Mouse (Mus musculus) liver, embryonic 11.5 days (tissue): ENCODE measurements at regions not wholly inside any gene's neighbourhood (a gene's known extent, or its start where the extent isn't known, plus 50 kb on each side); places are given as distances from the start of the nearest gene placed in this dataset.

Source experiments
- ATAC-seq: fragments of 200-750 bp; cut with Nextera tagmentation; replicated peaks from 2 replicates; pipeline ENCODE4 v1.8.0; 2017; ENCODE audit warnings: moderate number of reproducible peaks, mild to moderate bottlenecking, moderate TSS enrichment, moderate library complexity; ENCODE audit not compliant: low FRiP score
- DNase-seq: peaks from one replicate; pipeline ENCODE4 v3.0.0-alpha.2; 2017; ENCODE audit warnings: low spot score
- H3K27ac ChIP-seq: fragments of 300-500 bp; sonication (generic); 2 replicates; pipeline ENCODE4 v1.5.1; 2014; ENCODE audit warnings: mild to moderate bottlenecking, low read depth, low read length, control low read depth
- H3K27me3 ChIP-seq: fragments of 300-500 bp; sonication (generic); replicated peaks from 2 replicates; pipeline ENCODE4 v1.6.1; 2014; ENCODE audit warnings: low read length, mixed read lengths; ENCODE audit not compliant: control insufficient read depth, insufficient read depth
- H3K36me3 ChIP-seq: fragments of 300-500 bp; sonication (generic); 2 replicates; pipeline ENCODE4 v1.6.1; 2014; ENCODE audit warnings: mild to moderate bottlenecking, low read length, moderate library complexity, mixed read lengths; ENCODE audit not compliant: control insufficient read depth, insufficient read depth
- H3K4me1 ChIP-seq: fragments of 300-500 bp; sonication (generic); replicated peaks from 2 replicates; pipeline ENCODE4 v1.6.1; 2014; ENCODE audit warnings: low read length, mixed read lengths; ENCODE audit not compliant: control insufficient read depth, insufficient read depth
- H3K4me2 ChIP-seq: fragments of 300-500 bp; sonication (generic); 2 replicates; pipeline ENCODE4 v1.6.1; 2014; ENCODE audit warnings: mild to moderate bottlenecking, control low read depth, moderate library complexity
- H3K4me3 ChIP-seq: fragments of 300-500 bp; sonication (generic); 2 replicates; pipeline ENCODE4 v1.5.1; 2014; ENCODE audit warnings: low read depth, low read length, control low read depth
- H3K9ac ChIP-seq: fragments of 300-500 bp; sonication (generic); 2 replicates; pipeline ENCODE4 v1.6.1; 2014; ENCODE audit warnings: low read depth, low read length, control low read depth
- H3K9me3 ChIP-seq: fragments of 300-500 bp; sonication (generic); 2 replicates; pipeline ENCODE4 v1.6.1; 2016; ENCODE audit warnings: low read length, inconsistent platforms, mixed read lengths; ENCODE audit not compliant: control insufficient read depth
- WGBS: fragments of 180-500 bp; shearing (Covaris S2); extraction: QIAGEN DNeasy Blood & Tissue Kit; methylation state at CpG from one replicate; pipeline ENCODE4 v1.1.7; 2014; 5-methylcytosine and 5-hydroxymethylcytosine counted together

DNA sequence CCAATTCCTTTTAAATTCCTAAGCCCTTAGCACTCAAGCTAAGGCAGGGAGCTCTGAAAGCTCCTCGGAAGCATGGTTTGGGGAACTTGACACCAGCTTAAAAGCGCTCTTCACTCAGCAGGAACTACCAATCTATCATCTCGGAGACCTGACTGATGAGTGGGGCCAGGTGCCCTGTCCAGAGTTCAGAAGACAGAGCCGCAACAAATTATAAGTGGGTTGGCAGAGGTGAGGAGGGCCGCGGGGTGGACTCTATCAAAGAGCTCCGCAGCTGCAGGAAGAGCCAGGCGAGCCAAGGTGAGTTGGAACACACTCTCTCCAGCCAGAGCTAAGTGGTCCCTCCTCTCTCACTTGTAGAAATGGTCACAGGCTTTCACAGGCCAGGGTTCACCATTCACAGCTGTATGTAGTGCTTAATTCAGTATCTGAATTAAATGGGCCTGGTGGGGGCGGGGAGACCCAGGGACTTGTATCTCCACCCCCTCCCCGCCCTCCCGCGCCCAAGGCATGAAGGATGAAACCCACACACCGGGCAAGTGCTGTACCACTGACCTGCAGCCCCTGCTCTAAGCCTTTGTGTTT is 180.8 kb downstream of the Stim2 start:
- Histone ChIP-seq H3K27ac (no peak overlapping the region), H3K4me1 (0 out of 2 replicates have a peak, but pooled peaks cover 2% of the 10 kb centered on the region), H3K27me3 (no peaks in the 10 kb centered on the region), H3K36me3 (no peaks in the 10 kb centered on the region), H3K9me3 (no peaks in the 10 kb centered on the region), H3K9ac (no peak overlapping the region), H3K4me2 (no peak overlapping the region), H3K4me3 (no peak overlapping the region)
- DNase-seq (no peak), ATAC-seq (no peak)
- 51% methylated on average over 13 of the region's 13 CpGs for WGBS

DNA sequence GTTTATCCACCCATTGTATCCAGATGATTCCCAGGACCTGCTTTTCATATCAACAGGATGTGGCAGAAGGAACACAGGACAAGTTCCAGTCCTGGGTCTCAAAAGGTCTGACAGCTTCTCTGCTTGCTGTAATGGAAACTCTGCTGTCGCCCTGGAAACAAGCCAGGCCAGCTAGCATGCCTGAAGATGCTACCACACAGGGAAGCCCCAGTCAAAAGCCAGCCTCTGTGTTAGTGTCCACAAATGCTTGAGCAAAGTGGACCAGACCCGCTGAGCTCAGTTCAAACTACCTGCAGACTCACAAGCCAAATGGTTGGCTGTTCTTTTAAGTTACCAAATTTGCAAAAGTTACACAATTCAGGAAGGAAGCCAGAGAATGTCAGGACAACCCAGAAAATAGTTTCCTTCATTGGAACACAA is 181.9 kb downstream of the Stim2 start:
- Histone ChIP-seq H3K9ac (no peak overlapping the region), H3K4me3 (no peak overlapping the region), H3K9me3 (no peaks in the 10 kb centered on the region), H3K27ac (no peak overlapping the region; the same call in 1 of the 2 replicates), H3K27me3 (no peaks in the 10 kb centered on the region), H3K4me1 (0 out of 2 replicates have a peak, but pooled peaks cover 2% of the 10 kb centered on the region), H3K4me2 (no peak overlapping the region), H3K36me3 (no peaks in the 10 kb centered on the region)
- DNase-seq (no peak), ATAC-seq (no peak)
- 59% methylated on average over 2 of the region's 2 CpGs for WGBS

DNA sequence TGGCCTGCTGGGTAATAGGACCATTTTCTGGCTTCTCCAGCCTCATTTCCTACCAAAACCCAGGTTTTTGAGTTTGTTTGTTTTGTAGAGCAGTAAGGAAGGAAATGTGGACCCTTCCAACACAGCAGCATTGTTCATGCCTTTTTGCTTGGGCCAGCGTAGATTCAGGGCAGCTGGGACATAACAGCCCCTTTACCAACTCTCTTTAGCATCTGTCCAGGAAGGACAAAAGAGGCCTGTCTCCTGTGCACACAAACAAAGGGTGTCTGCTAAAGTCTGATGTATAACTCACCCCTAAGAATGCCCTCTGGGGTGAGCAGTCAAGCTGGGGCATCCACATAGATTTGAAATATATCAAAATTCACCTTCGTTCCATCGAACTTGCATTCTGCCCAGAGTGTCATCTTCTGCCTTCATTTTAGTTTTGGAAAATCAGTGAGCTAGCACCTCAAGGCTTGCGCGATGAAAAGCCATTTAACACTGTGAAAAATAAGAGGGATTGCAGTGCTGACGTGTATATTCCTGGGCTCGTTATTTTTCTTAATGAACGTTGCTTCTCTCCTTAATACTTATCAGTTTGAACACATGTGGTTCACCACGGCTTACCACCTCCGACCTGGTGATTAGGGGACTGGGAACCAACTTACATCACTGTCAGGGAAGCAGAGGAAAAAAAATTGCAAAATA is 182.5 kb downstream of the Stim2 start:
- Histone ChIP-seq H3K4me2 (no peak overlapping the region), H3K9me3 (no peaks in the 10 kb centered on the region), H3K36me3 (no peaks in the 10 kb centered on the region), H3K27me3 (no peaks in the 10 kb centered on the region), H3K4me3 (no peak overlapping the region), H3K4me1 (0 out of 2 replicates have a peak, but pooled peaks cover 2% of the 10 kb centered on the region), H3K9ac (no peak overlapping the region), H3K27ac (no peak overlapping the region; the same call in 1 of the 2 replicates)
- ATAC-seq (no peak), DNase-seq (no peak)
- 46% methylated on average over 10 of the region's 10 CpGs for WGBS

DNA sequence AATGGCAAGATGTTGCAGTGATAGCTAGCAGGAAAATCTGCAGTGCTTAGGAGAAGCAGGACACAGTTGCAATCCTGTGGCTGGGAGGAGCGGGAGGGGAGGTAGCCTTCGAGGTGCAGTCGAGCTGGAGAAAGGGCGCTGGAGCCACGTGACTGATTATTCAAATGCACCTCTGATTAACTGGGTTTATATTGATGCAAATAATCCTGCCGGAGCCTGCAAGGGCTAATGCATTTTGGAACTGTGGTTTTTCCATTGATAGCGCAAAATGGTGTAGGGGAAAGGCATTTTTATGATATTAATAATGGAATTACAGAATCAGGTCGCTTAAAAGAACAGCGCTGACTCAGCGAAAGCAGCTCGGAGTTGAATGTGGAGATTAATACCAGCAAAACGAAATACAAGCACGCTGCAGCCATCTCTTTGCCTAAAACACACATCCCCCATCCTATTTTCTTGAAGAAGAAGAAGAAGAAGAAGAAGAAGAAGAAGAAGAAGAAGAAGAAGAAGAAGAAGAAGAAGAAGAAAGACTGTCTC is 183.1 kb downstream of the Stim2 start:
- Histone ChIP-seq H3K27ac (no peak overlapping the region), H3K9me3 (no peaks in the 10 kb centered on the region), H3K9ac (no peak overlapping the region), H3K4me1 (0 out of 2 replicates have a peak, but pooled peaks cover 2% of the 10 kb centered on the region), H3K36me3 (no peaks in the 10 kb centered on the region), H3K4me3 (no peak overlapping the region), H3K27me3 (no peaks in the 10 kb centered on the region), H3K4me2 (no peak overlapping the region)
- DNase-seq (no peak), ATAC-seq (no peak)
- 31% methylated on average over 13 of the region's 13 CpGs for WGBS

DNA sequence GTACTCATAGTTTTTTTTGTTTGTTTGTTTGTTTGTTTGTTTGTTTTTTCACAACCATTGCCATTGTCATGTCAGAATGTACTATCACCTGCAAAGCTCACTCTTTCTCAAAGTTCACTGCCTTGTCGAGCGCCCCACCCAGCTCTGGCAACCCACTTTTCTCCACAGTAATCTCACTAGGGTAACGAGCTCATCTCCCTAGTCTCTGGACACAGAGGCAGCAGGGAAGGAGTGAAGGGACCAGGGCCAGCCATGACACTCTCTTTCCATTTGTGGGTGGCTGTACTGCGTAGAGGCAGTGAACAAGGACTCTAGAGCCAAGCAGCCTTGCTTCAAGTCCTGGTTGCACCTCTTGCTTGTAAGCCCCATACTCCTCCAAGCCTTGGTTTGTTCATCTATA is 184.5 kb downstream of the Stim2 start:
- H3K4me1 ChIP-seq, result 0 out of 2 replicates have a peak, but pooled peaks cover 2% of the 10 kb centered on the region

DNA sequence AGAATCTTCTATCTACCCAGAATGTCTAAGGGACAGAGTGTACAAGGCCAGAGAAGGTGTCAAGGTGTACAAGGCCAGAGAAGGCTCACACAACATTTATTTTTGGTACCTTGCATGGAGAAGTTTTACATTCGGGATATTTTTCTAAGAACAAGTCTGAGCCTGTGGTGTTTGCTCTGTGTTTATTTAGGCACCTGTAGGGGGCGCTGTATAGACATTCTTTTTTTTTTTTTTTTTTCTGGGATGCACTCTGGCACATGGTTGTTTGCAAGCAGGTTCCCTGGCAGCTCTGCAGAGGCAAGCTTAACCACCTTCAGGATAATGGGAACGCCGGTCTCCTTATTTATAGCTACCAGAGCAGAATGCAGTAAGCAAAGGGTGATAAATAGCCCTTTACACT is 187.4 kb downstream of the Stim2 start:
- Histone ChIP-seq H3K4me3 (no peak overlapping the region), H3K9me3 (no peaks in the 10 kb centered on the region), H3K9ac (no peak overlapping the region), H3K27ac (no peak overlapping the region), H3K27me3 (no peaks in the 10 kb centered on the region), H3K4me1 (0 out of 2 replicates have a peak, but pooled peaks cover 2% of the 10 kb centered on the region), H3K4me2 (no peak overlapping the region), H3K36me3 (no peaks in the 10 kb centered on the region)
- ATAC-seq, result no peak
- WGBS, result 53% methylated on average over 4 of the region's 4 CpGs
- no peak for DNase-seq

More for the DNA sequence above, 184.5 kb downstream of the Stim2 start:
- Histone ChIP-seq H3K9me3 (no peaks in the 10 kb centered on the region), H3K4me3 (no peak overlapping the region), H3K9ac (no peak overlapping the region), H3K27ac (no peak overlapping the region), H3K4me2 (no peak overlapping the region), H3K36me3 (no peaks in the 10 kb centered on the region), H3K27me3 (no peaks in the 10 kb centered on the region)
- DNase-seq, result no peak
- no peak for ATAC-seq
- 70% methylated on average over 4 of the region's 4 CpGs for WGBS

DNA sequence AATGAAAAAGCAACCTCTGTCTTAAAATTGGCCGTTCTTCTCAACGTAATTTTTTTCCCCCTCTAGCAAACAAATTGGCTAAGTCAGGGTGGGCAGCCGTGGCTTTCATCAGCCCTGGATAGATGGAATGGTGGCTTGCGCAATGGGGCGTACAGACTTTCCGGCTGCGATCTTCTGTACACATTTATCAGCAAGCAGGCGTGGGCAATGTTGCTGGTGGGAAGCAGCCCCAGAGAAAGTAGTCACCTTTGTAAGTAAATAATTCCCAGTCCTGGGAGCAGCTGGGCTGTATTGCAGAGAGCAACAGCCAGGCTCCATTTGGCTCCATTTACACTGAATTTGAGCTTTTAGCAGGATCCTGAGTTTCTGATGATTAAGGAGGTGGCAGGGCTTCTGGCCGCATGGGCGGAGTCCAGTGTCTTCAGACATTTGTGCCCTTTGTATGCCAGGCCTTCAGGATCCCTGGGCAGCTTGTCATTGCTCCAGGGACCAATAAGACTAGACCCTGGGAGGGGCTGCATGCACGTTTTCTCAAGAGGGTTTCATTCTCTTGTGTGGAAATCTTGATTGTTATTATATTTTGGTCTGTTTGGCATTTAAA is 187.9 kb downstream of the Stim2 start:
- ATAC-seq, result no peak
- H3K4me1 ChIP-seq, result no peaks in the 10 kb centered on the region
- H3K27ac ChIP-seq, result no peak overlapping the region
- H3K4me2 ChIP-seq, result no peak overlapping the region
- H3K4me3 ChIP-seq, result no peak overlapping the region
- no peaks in the 10 kb centered on the region for H3K9me3 ChIP-seq
- WGBS, result 65% methylated on average over 11 of the region's 11 CpGs
- no peaks in the 10 kb centered on the region for H3K36me3 ChIP-seq
- H3K9ac ChIP-seq, result no peak overlapping the region
- no peaks in the 10 kb centered on the region for H3K27me3 ChIP-seq
- DNase-seq, result no peak

DNA sequence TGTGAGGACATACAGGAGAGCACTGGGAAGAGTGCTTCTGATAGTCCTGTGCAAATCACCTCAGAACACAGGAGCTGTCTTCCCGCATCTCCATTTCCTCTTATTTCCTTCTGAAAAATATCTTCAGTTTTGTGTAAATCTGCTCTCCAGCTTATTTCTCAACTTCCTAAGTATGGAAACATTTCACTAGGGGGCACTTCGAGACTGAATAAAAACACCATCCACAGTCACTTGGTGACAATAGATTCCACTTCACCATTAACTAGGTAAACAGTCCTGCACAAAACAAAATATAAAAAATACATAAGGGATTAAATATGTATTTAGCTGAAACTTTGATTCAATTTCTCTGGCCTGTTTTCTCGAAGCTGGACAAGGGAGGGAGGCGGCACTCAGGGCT is 193.4 kb downstream of the Stim2 start:
- Histone ChIP-seq H3K27me3 (no peaks in the 10 kb centered on the region), H3K9ac (no peak overlapping the region), H3K27ac (no peak overlapping the region), H3K4me1 (no peaks in the 10 kb centered on the region), H3K36me3 (no peaks in the 10 kb centered on the region), H3K4me3 (no peak overlapping the region), H3K4me2 (no peak overlapping the region), H3K9me3 (no peaks in the 10 kb centered on the region)
- DNase-seq, result no peak
- 72% methylated on average over 4 of the region's 4 CpGs for WGBS
- ATAC-seq, result no peak
